ENCODE assay signal across 11 mouse cellular contexts in genomic region chr1:106628279-106628678, GRCm38 (mm10).
"Had no signal": no experiment of that assay in that cellular context is flagged by ENCODE, and none has a peak within 500 bp of the region (broad histone marks: within the 10 kb centered on the region; RNA-seq: fewer than 3 reads in every experiment).

No protein-coding gene starts in this region.

- H3K4me3 ChIP-seq: kidney, embryonic 15.5 days; limb, embryonic 12.5 days; limb, embryonic 15.5 days; midbrain, embryonic 10.5 days; midbrain, embryonic 13.5 days had no signal

- H3K9me3 ChIP-seq: kidney, embryonic 15.5 days; limb, embryonic 12.5 days; limb, embryonic 15.5 days; megakaryocyte, embryonic 14.5 days; midbrain, embryonic 10.5 days; midbrain, embryonic 13.5 days had no signal

- ATAC-seq: liver, postnatal 0 days had no signal

- H3K27ac ChIP-seq: limb, embryonic 12.5 days; liver, embryonic 14.5 days had no signal

- H3K9ac ChIP-seq: kidney, embryonic 15.5 days; limb, embryonic 12.5 days; limb, embryonic 15.5 days; liver, embryonic 14.5 days; liver, postnatal 0 days; midbrain, embryonic 13.5 days had no signal

- H3K36me3 ChIP-seq: kidney, embryonic 15.5 days; limb, embryonic 12.5 days; limb, embryonic 15.5 days; midbrain, embryonic 10.5 days; midbrain, embryonic 13.5 days had no signal

- DNase-seq: left cerebral cortex, postnatal 4 days; liver, postnatal 0 days; thymus, postnatal 36 days had no signal

- H3K27me3 ChIP-seq: kidney, embryonic 15.5 days; limb, embryonic 12.5 days; limb, embryonic 15.5 days; megakaryocyte, embryonic 14.5 days; midbrain, embryonic 13.5 days had no signal

- H3K4me2 ChIP-seq: kidney, embryonic 15.5 days; limb, embryonic 12.5 days; limb, embryonic 15.5 days; liver, embryonic 11.5 days; midbrain, embryonic 13.5 days had no signal
